Mouse (Mus musculus): ENCODE measurements around the gene Gm26727. TPM values are rescaled to one million over a fixed set of nuclear protein-coding genes. Genes with fewer than 3 reads are reported as not detected.
"Not testable (repeated sequence)": the region's sequence is repeated elsewhere in the genome, so short reads cannot be mapped to it uniquely, and the experiment has no call there.

The Gm26727 gene
- not detected in 2 replicates for total RNA-seq (2014; fragmentation: Nextera tagmentation)
- total RNA-seq (2017): not detected in 2 replicates

DNA sequence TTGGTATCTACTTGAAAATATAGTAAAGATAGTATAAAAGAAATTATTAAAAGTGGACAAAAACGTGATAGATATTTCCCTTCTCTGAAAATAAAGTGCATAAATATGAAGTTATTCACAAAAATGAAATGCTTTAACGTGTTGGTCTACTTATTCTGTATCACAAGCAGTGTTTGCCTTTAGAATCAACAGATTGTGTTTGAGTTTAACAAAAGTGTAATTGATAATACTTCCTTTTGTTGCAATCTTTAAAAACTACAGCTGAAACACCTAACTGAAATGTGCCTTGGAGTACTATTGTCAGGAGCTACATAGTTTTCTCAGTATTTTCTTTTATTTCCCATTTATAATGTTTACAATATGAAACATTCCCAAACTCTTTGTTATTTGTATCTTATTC, at the start of gene Gm26727:
Gene Gm26727 (minus strand): TSS at position 101 of the 400 bp plus-strand sequence.
- ATAC-seq (replicated peaks; ENCODE audit: low FRiP score, low TSS enrichment, poor library complexity, severe bottlenecking): no peak

DNA sequence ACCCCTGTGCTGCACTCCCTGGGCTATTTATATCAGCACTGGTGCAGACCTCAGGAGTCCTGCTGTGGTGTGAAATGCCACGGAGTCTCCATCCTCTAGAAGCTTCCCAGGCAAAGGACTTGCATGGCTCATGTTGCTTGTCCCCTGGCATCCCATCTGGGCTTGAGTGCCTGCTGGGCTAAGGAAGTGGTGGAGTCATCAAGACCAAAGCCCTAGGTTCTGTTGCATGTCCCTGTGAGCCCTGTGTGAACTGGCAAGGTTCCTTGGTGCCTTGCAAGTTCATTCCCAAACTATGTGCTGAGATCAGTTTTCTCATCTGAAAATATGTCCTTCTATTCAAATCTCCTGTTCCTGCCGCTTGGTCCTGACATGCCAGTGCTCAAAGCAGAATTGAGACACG, 48.1 kb upstream of the Gm26727 start:
- no peak for ATAC-seq (replicated peaks; ENCODE audit: low FRiP score, low TSS enrichment, poor library complexity, severe bottlenecking)

DNA sequence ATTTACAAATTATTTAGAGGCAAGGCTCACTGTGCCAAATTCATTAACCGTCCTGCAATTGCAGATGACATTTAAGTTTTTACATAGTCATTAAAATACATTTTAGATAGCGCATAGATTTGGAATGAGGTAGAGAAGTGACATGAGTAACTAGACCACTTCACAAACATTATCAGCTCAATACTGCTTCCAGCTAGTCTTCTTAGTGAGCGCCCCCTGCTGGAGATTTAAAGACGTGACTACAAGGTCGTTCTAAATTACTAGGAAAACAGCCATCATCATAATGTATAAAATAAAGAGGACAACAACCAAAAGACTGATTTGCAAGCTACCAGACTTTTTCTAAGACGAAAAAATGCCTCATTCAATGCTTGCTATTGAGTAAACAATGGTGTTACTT, 44.8 kb upstream of the Gm26727 start:
- no peak for ATAC-seq (replicated peaks; ENCODE audit: low FRiP score, low TSS enrichment, poor library complexity, severe bottlenecking)

DNA sequence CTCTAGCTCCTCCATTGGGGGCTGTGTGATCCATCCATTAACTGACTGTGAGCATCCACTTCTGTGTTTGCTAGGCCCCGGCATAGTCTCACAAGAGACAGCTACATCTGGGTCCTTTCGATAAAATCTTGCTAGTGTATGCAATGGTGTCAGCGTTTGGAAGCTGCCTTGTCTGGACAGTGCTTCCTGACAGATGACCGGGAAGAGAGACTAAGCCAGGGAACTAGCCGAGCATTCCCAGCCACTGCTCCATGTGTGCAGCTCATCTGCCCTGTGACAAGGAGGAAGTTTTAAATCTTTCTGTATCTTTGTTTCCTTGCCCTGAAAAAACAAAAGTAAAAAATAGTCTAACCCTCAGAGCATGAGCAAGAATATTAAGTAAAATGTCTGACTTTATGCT, 37.0 kb upstream of the Gm26727 start:
- not testable (repeated sequence) for ATAC-seq (replicated peaks; ENCODE audit: low FRiP score, low TSS enrichment, poor library complexity, severe bottlenecking)

DNA sequence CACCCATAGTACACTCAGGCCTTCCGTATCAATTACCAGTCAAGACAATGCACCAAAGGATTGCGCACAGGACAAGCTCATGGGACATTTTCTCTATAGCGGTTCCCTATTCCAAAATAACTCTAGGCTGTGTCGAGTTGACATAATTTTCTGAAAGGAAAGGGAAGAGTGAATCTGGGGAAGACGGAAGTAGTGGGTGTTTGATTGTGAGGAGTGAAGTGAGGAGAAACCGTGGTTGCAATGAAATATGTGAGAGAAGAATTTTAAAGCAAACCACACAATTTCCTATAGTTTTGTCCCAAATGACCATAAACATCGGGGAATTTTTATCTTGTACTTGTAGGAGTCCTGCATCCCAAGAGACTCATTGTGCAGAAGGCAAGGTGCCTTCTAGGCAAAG, 34.1 kb upstream of the Gm26727 start:
- no peak for ATAC-seq (replicated peaks; ENCODE audit: low FRiP score, low TSS enrichment, poor library complexity, severe bottlenecking)

DNA sequence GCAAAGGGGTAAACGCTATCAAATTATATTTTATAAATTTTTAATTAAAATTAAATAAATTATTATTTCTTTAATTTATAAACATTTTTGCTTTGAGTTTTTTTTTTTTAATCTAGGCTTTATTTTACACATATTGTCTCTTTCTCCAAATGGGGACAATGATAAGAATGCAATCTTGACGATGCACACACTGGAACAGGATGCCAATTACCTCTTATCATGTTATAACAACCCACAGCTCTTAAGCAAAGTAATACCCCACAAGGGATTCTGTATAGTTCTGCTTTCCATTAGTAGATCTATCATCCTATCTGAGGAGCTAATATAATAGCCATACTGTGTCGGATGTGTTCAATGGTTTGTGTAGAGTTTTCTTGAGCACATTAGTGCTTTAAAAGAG, 27.9 kb upstream of the Gm26727 start:
- no peak for ATAC-seq (replicated peaks; ENCODE audit: low FRiP score, low TSS enrichment, poor library complexity, severe bottlenecking)

DNA sequence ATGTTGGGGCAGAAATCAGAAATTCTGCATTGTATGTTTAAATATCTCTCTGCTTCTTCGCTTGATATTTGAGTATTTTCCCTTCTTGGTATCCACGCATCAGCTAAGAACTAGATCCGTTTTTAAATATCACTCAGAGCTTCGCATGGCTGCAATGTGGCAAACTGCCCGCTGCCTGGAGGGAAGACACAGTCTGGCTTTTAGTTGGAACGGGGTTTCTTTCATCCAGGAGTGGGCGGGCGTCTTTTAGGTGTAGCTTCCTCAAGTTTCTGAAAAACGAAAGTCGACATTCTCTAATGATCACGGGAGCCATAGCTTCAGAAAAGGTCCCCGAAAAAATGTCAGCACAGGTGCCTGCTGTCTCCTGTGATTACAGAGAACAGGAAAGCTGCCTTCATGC, 14.2 kb upstream of the Gm26727 start:
- no peak for ATAC-seq (replicated peaks; ENCODE audit: low FRiP score, low TSS enrichment, poor library complexity, severe bottlenecking)

DNA sequence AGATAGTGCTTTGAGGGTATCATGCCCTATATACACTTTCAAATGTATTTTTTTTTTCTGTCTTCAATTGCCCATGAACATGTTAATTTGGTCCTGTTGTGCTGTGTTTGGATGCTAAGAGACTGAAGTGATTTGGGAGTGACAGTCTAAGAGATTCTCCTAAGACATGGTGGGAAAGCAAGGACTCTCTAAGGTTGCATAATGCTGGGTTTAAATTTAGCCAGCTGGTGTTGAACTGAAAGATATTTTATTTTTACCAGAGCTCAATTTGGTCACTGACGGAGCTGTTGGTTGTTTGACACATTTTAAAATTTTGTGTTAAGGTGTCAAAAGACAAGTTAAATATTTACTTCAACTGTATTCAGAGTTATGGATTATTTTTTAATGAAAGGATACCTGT, 13.8 kb upstream of the Gm26727 start:
- ATAC-seq (replicated peaks; ENCODE audit: low FRiP score, low TSS enrichment, poor library complexity, severe bottlenecking): no peak

DNA sequence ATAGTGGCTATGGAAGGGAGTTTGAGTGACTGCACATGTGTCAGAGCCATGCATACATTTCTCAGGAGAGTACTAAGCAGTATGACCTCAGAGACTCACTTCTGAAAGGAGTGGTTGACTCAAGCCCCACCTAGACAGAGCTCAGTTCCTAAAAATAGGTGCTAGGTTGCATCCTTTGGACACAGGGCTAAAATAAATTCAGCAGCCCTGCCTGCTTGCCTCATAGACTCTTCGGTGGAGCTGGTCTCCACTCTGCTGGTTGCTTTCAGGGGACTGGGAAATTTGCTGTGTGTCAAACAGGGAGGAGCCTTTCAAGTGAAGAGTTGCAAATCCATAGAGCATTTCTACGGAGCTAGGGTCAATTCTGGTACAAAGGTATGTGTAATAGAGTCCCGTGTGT, 12.8 kb upstream of the Gm26727 start, which contains the start of gene Xirp2:
Gene Xirp2 (plus strand): TSS at position 223 of the 400 bp plus-strand sequence.
- ATAC-seq (replicated peaks; ENCODE audit: low FRiP score, low TSS enrichment, poor library complexity, severe bottlenecking): no peak

DNA sequence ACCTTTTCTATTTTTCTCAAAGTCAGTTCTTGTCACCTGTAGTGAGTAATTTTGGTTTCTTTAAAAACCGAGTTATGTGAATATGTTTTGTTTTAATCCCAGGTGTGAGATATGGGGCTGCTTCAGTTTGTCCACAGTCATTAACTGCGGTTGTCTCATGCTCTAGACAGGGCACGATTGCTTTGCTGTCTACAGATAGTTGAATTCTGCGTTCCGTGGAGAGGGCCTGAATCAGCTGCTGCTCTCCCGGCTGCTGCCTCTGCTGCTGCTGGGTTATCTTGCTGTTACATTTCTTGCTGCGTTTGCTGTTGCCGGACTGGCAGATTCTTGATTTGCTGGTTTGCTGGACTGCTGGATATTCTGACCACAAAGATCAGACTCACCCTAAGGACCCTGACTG, 5.3 kb upstream of the Gm26727 start:
- no peak for ATAC-seq (replicated peaks; ENCODE audit: low FRiP score, low TSS enrichment, poor library complexity, severe bottlenecking)

DNA sequence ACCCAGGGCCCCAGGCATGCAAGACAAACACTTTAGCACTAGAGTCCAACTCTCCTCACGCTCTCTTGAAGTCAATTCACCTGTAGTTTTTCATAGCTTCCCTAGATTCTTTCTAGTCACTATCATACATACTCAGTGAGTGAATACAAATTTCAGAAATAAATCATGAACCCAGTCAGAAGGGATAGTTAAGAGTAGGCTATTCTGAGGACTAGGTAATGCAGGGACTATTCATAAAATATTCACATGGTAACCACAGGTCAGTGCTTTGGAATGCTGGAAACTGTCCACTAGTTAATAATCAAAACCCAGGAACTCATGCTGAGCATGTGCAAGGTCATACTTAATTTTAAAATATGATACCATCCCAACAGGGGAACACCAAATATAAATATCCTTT, 10.2 kb downstream of the Gm26727 start:
- ATAC-seq (replicated peaks; ENCODE audit: low FRiP score, low TSS enrichment, poor library complexity, severe bottlenecking): no peak

DNA sequence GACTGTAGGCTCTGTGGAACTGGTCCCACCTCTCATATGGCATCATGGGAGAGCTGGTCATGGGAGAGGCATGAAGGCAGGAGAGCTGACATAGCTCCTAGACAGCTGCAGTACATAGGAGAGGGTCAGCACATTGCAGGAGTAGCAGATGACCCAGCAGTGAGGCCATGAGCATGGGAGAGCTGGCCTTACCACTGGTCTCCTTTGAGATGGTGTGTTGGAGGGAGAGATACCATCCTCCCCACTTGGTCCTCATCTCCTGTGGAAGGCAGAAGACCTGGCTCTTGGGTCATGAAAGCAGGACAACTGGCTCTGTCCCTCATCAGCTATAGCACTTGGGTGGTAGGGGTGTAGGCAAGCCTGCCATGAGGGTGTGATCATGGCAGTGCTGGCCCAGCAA, 12.1 kb downstream of the Gm26727 start:
- no peak for ATAC-seq (replicated peaks; ENCODE audit: low FRiP score, low TSS enrichment, poor library complexity, severe bottlenecking)

DNA sequence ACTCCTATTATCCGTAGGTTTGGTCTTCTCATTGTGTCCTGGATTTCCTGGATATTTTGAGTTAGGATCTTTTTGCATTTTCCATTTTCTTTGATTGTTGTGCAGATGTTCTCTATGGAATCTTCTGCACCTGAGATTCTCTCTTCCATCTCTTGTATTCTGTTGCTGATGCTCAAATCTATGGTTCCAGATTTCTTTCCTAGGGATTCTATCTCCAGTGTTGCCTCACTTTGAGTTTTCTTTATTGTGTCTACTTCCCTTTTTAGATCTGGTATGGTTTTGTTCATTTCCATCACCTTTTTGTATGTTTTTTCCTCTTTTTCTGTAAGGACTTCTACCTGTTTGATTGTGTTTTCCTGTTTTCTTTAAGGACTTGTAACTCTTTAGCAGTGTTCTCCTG, 19.6 kb downstream of the Gm26727 start, which contains the start of gene Gm21830:
Gene Gm21830 (plus strand): TSS at position 301 of the 400 bp plus-strand sequence.
- not testable (repeated sequence) for ATAC-seq (replicated peaks; ENCODE audit: low FRiP score, low TSS enrichment, poor library complexity, severe bottlenecking)

Other genes with a start within 250 kb of the Gm26727 start
- gene Gm21830, start 19.5 kb downstream of the Gm26727 start, total RNA-seq (2014; fragmentation: Nextera tagmentation): not detected in 2 replicates
- gene Gm21830, start 19.5 kb downstream of the Gm26727 start, total RNA-seq (2017): not detected in 2 replicates
- gene Xirp2, start 12.8 kb upstream of the Gm26727 start, total RNA-seq (2014; fragmentation: Nextera tagmentation): not detected in 2 replicates
- gene Xirp2, start 12.8 kb upstream of the Gm26727 start, total RNA-seq (2017): not detected in 2 replicates
- not detected in 2 replicates for gene B3galt1, start 132.7 kb upstream of the Gm26727 start, total RNA-seq (2014; fragmentation: Nextera tagmentation)
- gene B3galt1, start 132.7 kb upstream of the Gm26727 start, total RNA-seq (2017): 0.11 TPM in 1 of 2 replicates, not detected in the other